Mouse (Mus musculus): ENCODE results near the gene Calml3. TPM values are rescaled to one million over a fixed set of nuclear protein-coding genes. Genes with fewer than 3 reads are reported as not detected.

Gene Calml3
- polyA plus RNA-seq, 1 experiment from 2014 or later = 22.0 TPM

- Histone ChIP-seq H3K4me1 (peaks cover 32% of the 10 kb centered on the region), H3K27ac (0 out of 2 replicates have a peak overlapping the region, but pooled peaks have one; percentile 8), H3K4me3 (no peak overlapping the region), H3K36me3 (no peaks in the 10 kb centered on the region), H3K9me3 (no peaks in the 10 kb centered on the region), H3K9ac (no peak overlapping the region), H3K27me3 (no peaks in the 10 kb centered on the region), H3K4me2 (no peak overlapping the region)
- no peak for ATAC-seq (ENCODE audit: insufficient number of reproducible peaks, low FRiP score, low TSS enrichment, low read depth)
These were observed 37.0 kb downstream of the Calml3 start for GRCm38 (mm10) chr13:3767086-3767485.

- Histone ChIP-seq H3K9ac (no peak overlapping the region), H3K9me3 (no peaks in the 10 kb centered on the region), H3K4me3 (no peak overlapping the region), H3K4me2 (no peak overlapping the region), H3K4me1 (peaks cover 26% of the 10 kb centered on the region), H3K27ac (no peak overlapping the region), H3K36me3 (no peaks in the 10 kb centered on the region), H3K27me3 (no peaks in the 10 kb centered on the region)
- no peak for ATAC-seq (ENCODE audit: insufficient number of reproducible peaks, low FRiP score, low TSS enrichment, low read depth)
- 65% methylated on average over 4 of the region's 4 CpGs for WGBS
These were observed 38.3 kb downstream of the Calml3 start for GRCm38 (mm10) chr13:3765781-3766180.

GRCm38 (mm10) chr13:3761131-3761530 lies 43.0 kb downstream of the Calml3 start:
- 84% methylated on average over 4 of the region's 4 CpGs for WGBS
- Histone ChIP-seq H3K4me3 (no peak overlapping the region), H3K4me2 (no peak overlapping the region), H3K9ac (no peak overlapping the region), H3K9me3 (no peaks in the 10 kb centered on the region), H3K27ac (no peak overlapping the region), H3K36me3 (no peaks in the 10 kb centered on the region), H3K27me3 (no peaks in the 10 kb centered on the region), H3K4me1 (no peaks in the 10 kb centered on the region)
- ATAC-seq (ENCODE audit: insufficient number of reproducible peaks, low FRiP score, low TSS enrichment, low read depth) = no peak

- H3K4me1 ChIP-seq = no peaks in the 10 kb centered on the region
- H3K27me3 ChIP-seq = no peaks in the 10 kb centered on the region
- H3K9me3 ChIP-seq = no peaks in the 10 kb centered on the region
- no peak overlapping the region for H3K4me2 ChIP-seq
- H3K9ac ChIP-seq = no peak overlapping the region
- no peak overlapping the region for H3K27ac ChIP-seq
- H3K4me3 ChIP-seq = no peak overlapping the region
- ATAC-seq (ENCODE audit: insufficient number of reproducible peaks, low FRiP score, low TSS enrichment, low read depth) = no peak
- WGBS = 79% methylated on average over 2 of the region's 2 CpGs
- no peaks in the 10 kb centered on the region for H3K36me3 ChIP-seq
These were observed 45.8 kb downstream of the Calml3 start for GRCm38 (mm10) chr13:3758347-3758746.

- no peak overlapping the region for H3K4me2 ChIP-seq
- 95% methylated on average over 2 of the region's 2 CpGs for WGBS
- H3K9ac ChIP-seq = no peak overlapping the region
- no peak for ATAC-seq (ENCODE audit: insufficient number of reproducible peaks, low FRiP score, low TSS enrichment, low read depth)
- H3K9me3 ChIP-seq = no peaks in the 10 kb centered on the region
- no peak overlapping the region for H3K27ac ChIP-seq
- no peaks in the 10 kb centered on the region for H3K36me3 ChIP-seq
- peaks cover 11% of the 10 kb centered on the region for H3K4me1 ChIP-seq
- no peak overlapping the region for H3K4me3 ChIP-seq
- no peaks in the 10 kb centered on the region for H3K27me3 ChIP-seq
These were observed 50.8 kb downstream of the Calml3 start for GRCm38 (mm10) chr13:3753291-3753690.

Other genes starting within 250 kb of the Calml3 start
- gene Fam208b, start 193.2 kb downstream of the Calml3 start, polyA plus RNA-seq (2015; fragmentation: Nextera tagmentation; extraction: Ambion mirVana) = 15.3 and 15.7 TPM in 2 replicates
- 10.1 and 11.9 TPM in 2 replicates for gene Asb13, start 170.3 kb downstream of the Calml3 start, polyA plus RNA-seq (2015; fragmentation: Nextera tagmentation; extraction: Ambion mirVana)
- gene Calm4, start 33.4 kb upstream of the Calml3 start, polyA plus RNA-seq (2015; fragmentation: Nextera tagmentation; extraction: Ambion mirVana) = 596 and 780 TPM in 2 replicates
- 3.2 and 3.5 TPM in 2 replicates for gene Calm5, start 49.9 kb upstream of the Calml3 start, polyA plus RNA-seq (2015; fragmentation: Nextera tagmentation; extraction: Ambion mirVana)
- 141 and 151 TPM in 2 replicates for gene Net1, start 113.9 kb upstream of the Calml3 start, polyA plus RNA-seq (2015; fragmentation: Nextera tagmentation; extraction: Ambion mirVana)
- not detected in 2 replicates for gene Tubal3, start 114.0 kb upstream of the Calml3 start, polyA plus RNA-seq (2015; fragmentation: Nextera tagmentation; extraction: Ambion mirVana)
- gene Ucn3, start 141.0 kb upstream of the Calml3 start, polyA plus RNA-seq (2015; fragmentation: Nextera tagmentation; extraction: Ambion mirVana) = not detected in 2 replicates
- 2.1 and 2.7 TPM in 2 replicates for gene Akr1c14, start 244.7 kb upstream of the Calml3 start, polyA plus RNA-seq (2015; fragmentation: Nextera tagmentation; extraction: Ambion mirVana)